Mouse (Mus musculus) thymus, adult 2 months (tissue): Measurements from ENCODE around the gene Traf3ip2.

Experiments
- CTCF ChIP-seq: fragments of 200-500 bp; IDR thresholded peaks from 2 replicates; pipeline ENCODE4 v1.5.1; 2012; ENCODE audit warnings: mild to moderate bottlenecking, control low read depth, low read length, moderate library complexity, borderline replicate concordance; ENCODE audit not compliant: control insufficient read depth, poor library complexity, insufficient read depth; ENCODE audit errors: extremely low read depth
- POLR2A ChIP-seq: fragments of 200-500 bp; IDR thresholded peaks from 2 replicates; pipeline ENCODE4 v1.6.1; 2012; ENCODE audit warnings: mild to moderate bottlenecking, low read length, control low read depth, moderate library complexity; ENCODE audit not compliant: control insufficient read depth, poor library complexity, insufficient read depth; ENCODE audit errors: extremely low read depth

DNA sequence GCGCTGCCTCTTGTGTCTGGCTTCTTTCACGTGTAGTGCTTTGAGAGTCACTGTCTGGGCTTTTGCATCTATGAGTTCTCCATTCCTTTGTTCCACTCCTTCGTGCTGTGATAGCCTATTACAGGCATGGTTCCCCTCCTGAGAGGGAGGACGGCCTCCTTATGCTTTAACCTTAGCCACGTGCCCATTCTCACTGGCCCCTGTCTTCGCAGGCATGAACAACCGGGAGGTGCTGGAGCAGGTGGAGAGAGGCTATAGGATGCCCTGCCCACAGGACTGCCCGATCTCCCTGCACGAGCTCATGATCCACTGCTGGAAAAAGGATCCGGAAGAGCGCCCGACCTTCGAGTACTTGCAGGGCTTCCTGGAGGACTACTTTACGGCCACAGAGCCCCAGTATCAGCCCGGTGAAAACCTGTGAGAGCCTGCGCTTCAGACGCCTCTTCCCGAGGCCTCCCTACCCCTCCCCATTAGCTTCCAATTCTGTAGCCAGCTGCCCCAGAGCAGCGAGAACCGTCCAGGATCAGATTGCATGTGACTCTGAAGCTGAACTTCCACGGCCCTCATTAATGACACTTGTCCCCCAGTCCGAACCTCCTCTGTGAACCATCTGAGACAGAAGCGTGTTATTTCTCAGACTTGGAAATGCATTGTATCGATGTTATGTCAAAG lies 49.0 kb upstream of the Traf3ip2 start:
- TF ChIP-seq POLR2A = no peak
- no peak for TF ChIP-seq CTCF
